Mouse (Mus musculus) heart, embryonic 16.5 days (tissue): ENCODE data around the gene St8sia6. TPM values are rescaled to one million over a fixed set of nuclear protein-coding genes. Genes with fewer than 3 reads are reported as not detected.

Experiments
- ATAC-seq: fragments of 200-750 bp; cut with Nextera tagmentation; replicated peaks from 2 replicates; pipeline ENCODE4 v1.8.0; 2017; ENCODE audit warnings: moderate number of reproducible peaks; ENCODE audit not compliant: insufficient read depth, low FRiP score; ENCODE audit errors: extremely low read depth
- H3K27ac ChIP-seq: fragments of 300-500 bp; sonication (generic); 2 replicates; pipeline ENCODE4 v1.5.1; 2014; ENCODE audit warnings: mild to moderate bottlenecking, low read length, control low read depth, moderate library complexity
- H3K27me3 ChIP-seq: fragments of 300-500 bp; sonication (generic); 2 replicates; pipeline ENCODE4 v1.6.1; 2014; ENCODE audit warnings: low read length, mixed read lengths; ENCODE audit not compliant: control insufficient read depth, insufficient read depth
- H3K36me3 ChIP-seq: fragments of 300-500 bp; sonication (generic); 2 replicates; pipeline ENCODE4 v1.6.1; 2014; ENCODE audit not compliant: control insufficient read depth, insufficient read depth
- H3K4me1 ChIP-seq: fragments of 300-500 bp; sonication (generic); 2 replicates; pipeline ENCODE4 v1.6.1; 2014; ENCODE audit warnings: low read length, mixed read lengths; ENCODE audit not compliant: control insufficient read depth, insufficient read depth
- H3K4me2 ChIP-seq: fragments of 300-500 bp; sonication (generic); 2 replicates; pipeline ENCODE4 v1.6.1; 2014; ENCODE audit warnings: low read depth, mild to moderate bottlenecking, control low read depth, low read length
- H3K4me3 ChIP-seq: fragments of 300-500 bp; sonication (generic); 2 replicates; pipeline ENCODE4 v1.5.1; 2014; ENCODE audit warnings: mild to moderate bottlenecking, control low read depth, low read length
- H3K9ac ChIP-seq: fragments of 300-500 bp; sonication (generic); 2 replicates; pipeline ENCODE4 v1.6.1; 2014; ENCODE audit warnings: low read length, control low read depth
- H3K9me3 ChIP-seq: fragments of 300-500 bp; sonication (generic); replicated peaks from 2 replicates; pipeline ENCODE4 v1.6.1; 2016; ENCODE audit warnings: low read length; ENCODE audit not compliant: control insufficient read depth
- WGBS: fragments of 180-500 bp; shearing (Covaris S2); extraction: QIAGEN DNeasy Blood & Tissue Kit; methylation state at CpG from one replicate; pipeline ENCODE4 v1.1.7; 2014; 5-methylcytosine and 5-hydroxymethylcytosine counted together
- polyA plus RNA-seq: library from polyadenylated mRNA; unstranded; fragments of >200 nt; fragmentation: Nextera tagmentation; extraction: Ambion mirVana; gene quantifications from 2 replicates; pipeline ENCODE4 v1.2.1, GENCODE M21; 2015

St8sia6 gene
- polyA plus RNA-seq, 1 experiment from 2014 or later, result 1.0 TPM

- Histone ChIP-seq H3K27me3 (no peaks in the 10 kb centered on the region), H3K4me1 (no peaks in the 10 kb centered on the region), H3K9ac (no peak overlapping the region), H3K27ac (peak overlapping the region; percentile 71), H3K4me3 (no peak overlapping the region), H3K36me3 (no peaks in the 10 kb centered on the region), H3K4me2 (no peak overlapping the region), H3K9me3 (no peaks in the 10 kb centered on the region)
- 53% methylated on average over 1 of the region's 1 CpGs for WGBS
- no peak for ATAC-seq
Observed at GRCm38 (mm10) chr2:13750777-13751176, 43.1 kb downstream of the St8sia6 start.

- H3K9me3 ChIP-seq, result no peaks in the 10 kb centered on the region
- H3K9ac ChIP-seq, result no peak overlapping the region
- H3K4me2 ChIP-seq, result no peak overlapping the region
- H3K36me3 ChIP-seq, result no peaks in the 10 kb centered on the region
- no peaks in the 10 kb centered on the region for H3K27me3 ChIP-seq
- peak; percentile 63 for ATAC-seq
- no peaks in the 10 kb centered on the region for H3K4me1 ChIP-seq
- peak overlapping the region; percentile 71 for H3K27ac ChIP-seq
- 51% methylated on average over 1 of the region's 1 CpGs for WGBS
- H3K4me3 ChIP-seq, result no peak overlapping the region
Observed at GRCm38 (mm10) chr2:13750089-13750488, 43.8 kb downstream of the St8sia6 start.

DNA sequence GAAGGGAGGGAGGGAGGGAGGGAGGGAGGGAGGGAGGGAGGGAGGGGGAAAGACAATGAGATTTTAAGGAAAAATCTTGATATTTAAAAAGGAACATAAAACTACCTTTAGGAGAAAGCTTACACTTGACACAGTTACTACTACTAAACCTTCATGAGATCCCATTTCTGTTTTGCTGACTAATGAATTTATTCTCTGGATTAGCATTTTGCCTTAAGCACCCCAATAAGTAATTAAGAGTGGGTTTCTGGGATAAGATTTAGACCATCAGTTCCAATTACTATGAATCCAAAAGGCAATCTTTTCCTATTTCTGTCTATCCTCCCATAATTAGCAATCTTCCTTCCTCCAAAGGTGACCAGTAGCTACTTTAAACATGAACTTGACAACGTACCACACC lies 44.7 kb downstream of the St8sia6 start:
- Histone ChIP-seq H3K9ac (no peak overlapping the region), H3K4me1 (no peaks in the 10 kb centered on the region), H3K9me3 (no peaks in the 10 kb centered on the region), H3K27ac (no peak overlapping the region), H3K27me3 (no peaks in the 10 kb centered on the region), H3K4me2 (no peak overlapping the region), H3K36me3 (no peaks in the 10 kb centered on the region), H3K4me3 (no peak overlapping the region)
- WGBS, result 95% methylated on average over 1 of the region's 1 CpGs
- no peak for ATAC-seq

GRCm38 (mm10) chr2:13747576-13747975 lies 46.3 kb downstream of the St8sia6 start:
- Histone ChIP-seq H3K27me3 (no peaks in the 10 kb centered on the region), H3K9me3 (no peaks in the 10 kb centered on the region), H3K27ac (no peak overlapping the region), H3K36me3 (no peaks in the 10 kb centered on the region), H3K9ac (no peak overlapping the region), H3K4me1 (no peaks in the 10 kb centered on the region), H3K4me3 (no peak overlapping the region), H3K4me2 (no peak overlapping the region)
- ATAC-seq, result no peak
- 78% methylated on average over 1 of the region's 1 CpGs for WGBS

DNA sequence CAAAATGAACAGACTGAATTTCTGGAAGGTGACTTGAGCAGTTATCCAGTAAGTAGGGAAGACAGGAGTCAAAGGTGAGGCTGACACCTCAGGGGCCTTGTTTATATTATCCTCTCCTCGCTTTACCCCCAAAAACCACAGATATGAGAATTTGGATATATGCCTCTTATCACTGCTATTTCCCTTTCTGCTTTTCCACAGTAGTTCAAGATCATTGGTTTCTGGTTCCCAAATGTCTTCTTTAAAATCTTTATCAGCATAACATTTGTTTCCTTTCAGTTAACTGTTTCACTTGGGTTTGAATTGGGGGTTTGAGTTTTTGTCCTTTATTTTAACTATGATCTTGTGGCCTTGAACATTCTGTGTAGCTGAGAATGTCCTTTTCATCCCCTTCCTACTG lies 47.8 kb downstream of the St8sia6 start:
- no peak overlapping the region for H3K27ac ChIP-seq
- H3K27me3 ChIP-seq, result no peaks in the 10 kb centered on the region

DNA sequence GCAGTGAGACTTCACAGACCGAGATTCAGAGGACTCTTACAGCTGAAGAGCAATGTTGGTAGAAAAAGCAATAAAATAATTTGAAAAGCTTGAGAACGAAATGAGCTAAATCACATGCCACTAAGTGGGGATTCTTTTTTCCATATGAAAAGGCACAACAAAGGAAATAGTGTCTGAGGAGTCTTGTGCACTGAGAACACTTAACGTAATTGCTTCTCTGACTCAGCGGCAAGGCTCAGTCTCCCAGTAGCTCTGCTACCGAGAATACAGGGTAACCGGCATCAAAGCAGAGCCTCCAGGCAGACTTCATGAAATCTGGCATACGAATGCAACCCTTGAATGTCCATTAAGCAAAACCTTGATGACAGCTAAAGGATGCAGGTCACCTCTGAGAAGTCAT lies 55.2 kb downstream of the St8sia6 start:
- Histone ChIP-seq H3K4me3 (no peak overlapping the region), H3K4me1 (no peaks in the 10 kb centered on the region), H3K4me2 (no peak overlapping the region), H3K27ac (no peak overlapping the region), H3K9ac (no peak overlapping the region), H3K9me3 (no peaks in the 10 kb centered on the region), H3K36me3 (no peaks in the 10 kb centered on the region), H3K27me3 (no peaks in the 10 kb centered on the region)
- ATAC-seq, result no peak
- WGBS, result 73% methylated on average over 7 of the region's 7 CpGs

More for the DNA sequence above, 47.8 kb downstream of the St8sia6 start:
- ATAC-seq, result no peak
- Histone ChIP-seq H3K36me3 (no peaks in the 10 kb centered on the region), H3K4me1 (no peaks in the 10 kb centered on the region), H3K4me3 (no peak overlapping the region), H3K9ac (no peak overlapping the region), H3K4me2 (no peak overlapping the region), H3K9me3 (no peaks in the 10 kb centered on the region)
- WGBS, result 33% methylated on average over 1 of the region's 1 CpGs

- Histone ChIP-seq H3K36me3 (no peaks in the 10 kb centered on the region), H3K27ac (no peak overlapping the region), H3K4me1 (no peaks in the 10 kb centered on the region), H3K4me2 (no peak overlapping the region), H3K4me3 (no peak overlapping the region), H3K27me3 (no peaks in the 10 kb centered on the region), H3K9me3 (peaks cover 3% of the 10 kb centered on the region; the same call in 1 of the 2 replicates), H3K9ac (no peak overlapping the region)
- no peak for ATAC-seq
- 19% methylated on average over 2 of the region's 2 CpGs for WGBS
Observed at GRCm38 (mm10) chr2:13727901-13728300, 66.0 kb downstream of the St8sia6 start.

GRCm38 (mm10) chr2:13725592-13725991 lies 68.3 kb downstream of the St8sia6 start:
- peaks cover 3% of the 10 kb centered on the region; the same call in 1 of the 2 replicates for H3K9me3 ChIP-seq
- H3K4me3 ChIP-seq, result no peak overlapping the region
- H3K27ac ChIP-seq, result no peak overlapping the region
- H3K27me3 ChIP-seq, result no peaks in the 10 kb centered on the region
- no peaks in the 10 kb centered on the region for H3K4me1 ChIP-seq
- no peak overlapping the region for H3K4me2 ChIP-seq
- ATAC-seq, result no peak
- H3K36me3 ChIP-seq, result no peaks in the 10 kb centered on the region
- no peak overlapping the region for H3K9ac ChIP-seq
- 73% methylated on average over 3 of the region's 3 CpGs for WGBS

- Histone ChIP-seq H3K27ac (no peak overlapping the region), H3K4me3 (no peak overlapping the region), H3K4me2 (no peak overlapping the region), H3K36me3 (no peaks in the 10 kb centered on the region), H3K9me3 (no peaks in the 10 kb centered on the region), H3K4me1 (no peaks in the 10 kb centered on the region), H3K9ac (no peak overlapping the region), H3K27me3 (no peaks in the 10 kb centered on the region)
- ATAC-seq, result no peak
- WGBS, result 71% methylated on average over 4 of the region's 4 CpGs
Observed at GRCm38 (mm10) chr2:13722241-13722640, 71.6 kb downstream of the St8sia6 start.
